Mouse (Mus musculus): ENCODE measurements around the gene Gabpa. TPM values are rescaled to one million over a fixed set of nuclear protein-coding genes. Genes with fewer than 3 reads are reported as not detected.

Gabpa gene
- total and polyA plus RNA-seq, 3 experiments = 44.3 to 82.8 (median 77.0) TPM

- peaks cover 4 to 18% of the 10 kb centered on the region in 2 experiments; a peak in 3 of 4 replicates for H3K4me1 ChIP-seq (ENCODE audit: control insufficient read depth in 1 of 2, insufficient read depth in 2 of 2)
- H3K4me2 ChIP-seq (ENCODE audit: insufficient read depth, low read depth, poor library complexity, severe bottlenecking) = no peak overlapping the region
- in situ Hi-C loops (cut with MboI; ENCODE audit: low pct_ligation_motif_present, low pct_unique_long_range_greater_than_20kb, low sequenced_read_pairs) = no loop called here
- TF ChIP-seq CHD1 (IDR thresholded peaks at IDR 0.05; ENCODE audit: low read depth, low read length) = no peak
- no peak for TF ChIP-seq GABPA (IDR thresholded peaks at IDR 0.05; ENCODE audit: insufficient replicate concordance, low read depth, low read length)
- TF ChIP-seq IRF4 (IDR thresholded peaks at IDR 0.05; ENCODE audit: low read depth, low read length) = no peak
- no peak for TF ChIP-seq MAZ (IDR thresholded peaks at IDR 0.05; ENCODE audit: low read depth, low read length)
- no peak for TF ChIP-seq CTCF (conservative IDR thresholded peaks at IDR 0.05 in 1 of 2, IDR thresholded peaks at IDR 0.05 in 1 of 2; ENCODE audit: low read depth in 2 of 2, low read length in 2 of 2)
- no peak for TF ChIP-seq E2F4 (IDR thresholded peaks at IDR 0.05; ENCODE audit: insufficient replicate concordance, low read depth, low read length)
- TF ChIP-seq MYC (IDR thresholded peaks at IDR 0.05; ENCODE audit: low read depth, low read length) = no peak
- no peak for TF ChIP-seq JUN (IDR thresholded peaks at IDR 0.05; ENCODE audit: insufficient read depth, low read depth, low read length)
- no peak for TF ChIP-seq NRF1 (IDR thresholded peaks at IDR 0.05; ENCODE audit: low read depth, low read length)
- TF ChIP-seq MAFK (IDR thresholded peaks at IDR 0.05; ENCODE audit: insufficient replicate concordance, low read length) = no peak
- TF ChIP-seq BHLHE40 (IDR thresholded peaks at IDR 0.05; ENCODE audit: low read depth, low read length) = no peak
- dilution Hi-C loops (cut with MboI; ENCODE audit: extremely low pct_ligation_motif_present, extremely low pct_unique_long_range_greater_than_20kb, low sequenced_read_pairs) = no loop called here
- H3K36me3 ChIP-seq (replicated peaks in 1 of 2; ENCODE audit: control insufficient read depth in 1 of 2, insufficient read depth in 1 of 2, low read length in 1 of 2) = no peaks in the 10 kb centered on the region
- no peaks in the 10 kb centered on the region for H3K9me3 ChIP-seq (replicated peaks; ENCODE audit: low read length)
- no peaks in the 10 kb centered on the region for H3K79me2 ChIP-seq (replicated peaks; ENCODE audit: control insufficient read depth, extremely low read depth, insufficient read depth, poor library complexity, severe bottlenecking)
- H3K4me3 ChIP-seq (replicated peaks in 1 of 3; ENCODE audit: low read depth in 2 of 3, low read length in 2 of 3, poor library complexity in 1 of 3) = no peak overlapping the region
- H3K9ac ChIP-seq (ENCODE audit: insufficient read depth, low read depth) = no peak overlapping the region
- H3K27me3 ChIP-seq (replicated peaks) = no peaks in the 10 kb centered on the region
- H3K27ac ChIP-seq (ENCODE audit: insufficient read depth, low read depth) = no peak overlapping the region
- DNase-seq (ENCODE audit: extremely low read depth) = no peak
Observed at GRCm38 (mm10) chr16:84796678-84797077, 38.0 kb upstream of the Gabpa start.

- in situ Hi-C loops (cut with MboI; ENCODE audit: low pct_ligation_motif_present, low pct_unique_long_range_greater_than_20kb, low sequenced_read_pairs) (no loop called here), dilution Hi-C loops (cut with MboI; ENCODE audit: extremely low pct_ligation_motif_present, extremely low pct_unique_long_range_greater_than_20kb, low sequenced_read_pairs) (no loop called here)
- no peak overlapping the region for H3K4me3 ChIP-seq (replicated peaks in 1 of 3; ENCODE audit: low read depth in 2 of 3, low read length in 2 of 3, poor library complexity in 1 of 3)
- TF ChIP-seq JUN (IDR thresholded peaks at IDR 0.05; ENCODE audit: insufficient read depth, low read depth, low read length) (no peak), TCF12 (IDR thresholded peaks at IDR 0.05; ENCODE audit: low read depth, low read length) (0 out of 2 replicates have a peak, but pooled peaks have one; percentile 17), ELF1 (IDR thresholded peaks at IDR 0.05; ENCODE audit: low read depth, low read length) (no peak), ETS1 (conservative IDR thresholded peaks at IDR 0.05; ENCODE audit: low read depth, low read length) (peak; percentile 54), JUND (conservative IDR thresholded peaks at IDR 0.05; ENCODE audit: low read depth, low read length) (0 out of 2 replicates have a peak, but pooled peaks have one; percentile 29), ZKSCAN1 (IDR thresholded peaks at IDR 0.05; ENCODE audit: borderline replicate concordance, low read depth, low read length) (no peak), EP300 (IDR thresholded peaks at IDR 0.05; ENCODE audit: low read length) (peak; percentile 72), ZNF384 (IDR thresholded peaks at IDR 0.05; ENCODE audit: low read depth, low read length) (peak; percentile 94)
- H3K79me2 ChIP-seq (replicated peaks; ENCODE audit: control insufficient read depth, extremely low read depth, insufficient read depth, poor library complexity, severe bottlenecking) = no peaks in the 10 kb centered on the region
- H3K27ac ChIP-seq (ENCODE audit: insufficient read depth, low read depth) = no peak overlapping the region
- peak; percentile 67 for DNase-seq (ENCODE audit: extremely low read depth)
- H3K27me3 ChIP-seq (replicated peaks) = no peaks in the 10 kb centered on the region
- H3K36me3 ChIP-seq (replicated peaks in 1 of 2; ENCODE audit: control insufficient read depth in 1 of 2, insufficient read depth in 1 of 2, low read length in 1 of 2) = no peaks in the 10 kb centered on the region
- peaks cover 4 to 18% of the 10 kb centered on the region in 2 experiments; a peak in 3 of 4 replicates for H3K4me1 ChIP-seq (ENCODE audit: control insufficient read depth in 1 of 2, insufficient read depth in 2 of 2)
- no peaks in the 10 kb centered on the region for H3K9me3 ChIP-seq (replicated peaks; ENCODE audit: low read length)
- H3K9ac ChIP-seq (ENCODE audit: insufficient read depth, low read depth) = no peak overlapping the region
- H3K4me2 ChIP-seq (ENCODE audit: insufficient read depth, low read depth, poor library complexity, severe bottlenecking) = no peak overlapping the region
Observed at GRCm38 (mm10) chr16:84800038-84800437, 34.7 kb upstream of the Gabpa start.
